Mouse (Mus musculus): ENCODE measurements around the gene Tex26.
A peak's percentile ranks its signal among the peaks of the same experiment; 100 is the strongest.

Tex26 gene

DNA sequence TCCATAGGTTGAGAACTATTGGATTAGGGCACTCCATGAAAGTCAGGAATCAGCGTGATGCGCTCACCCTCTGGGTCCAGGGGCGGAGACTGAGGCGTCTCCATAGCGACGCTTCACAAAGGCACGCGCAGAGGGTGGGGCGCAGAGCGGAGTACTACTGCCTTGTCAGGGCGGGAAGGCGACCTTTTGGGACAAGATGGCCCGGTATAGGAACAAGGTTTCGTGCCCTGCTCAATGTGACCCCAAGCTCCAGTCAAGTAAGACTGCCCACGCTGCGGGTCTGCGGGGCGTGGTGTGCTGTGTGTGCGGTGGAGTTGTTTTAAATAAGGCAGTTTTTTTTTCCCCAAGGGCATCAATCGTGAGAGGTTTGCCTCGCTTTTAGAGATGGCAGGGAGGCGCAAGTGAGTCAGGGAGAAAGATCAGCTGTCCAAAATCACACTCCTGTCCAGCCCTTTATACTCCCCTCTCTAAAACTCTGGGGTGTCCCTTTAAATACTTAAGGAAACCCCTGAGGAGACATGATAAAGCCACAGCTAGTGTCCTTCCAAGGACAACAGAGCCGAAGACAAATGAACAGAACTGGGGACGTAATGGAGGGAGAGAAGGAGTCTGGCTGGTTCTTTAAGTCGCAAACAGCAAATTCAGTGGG is at the start of gene Tex26:
TSS of gene Tex26 (plus strand) at position 130 of the 649 bp plus-strand sequence.
- peak; percentile 78 to 84 for DNase-seq

GRCm38 (mm10) chr5:149391574-149392375 is 47.7 kb upstream of the Tex26 start:
- peak in 1 of 2 experiments; percentile 6 for DNase-seq

GRCm38 (mm10) chr5:149392420-149392988 is 47.0 kb upstream of the Tex26 start:
- DNase-seq, result no peak

DNA sequence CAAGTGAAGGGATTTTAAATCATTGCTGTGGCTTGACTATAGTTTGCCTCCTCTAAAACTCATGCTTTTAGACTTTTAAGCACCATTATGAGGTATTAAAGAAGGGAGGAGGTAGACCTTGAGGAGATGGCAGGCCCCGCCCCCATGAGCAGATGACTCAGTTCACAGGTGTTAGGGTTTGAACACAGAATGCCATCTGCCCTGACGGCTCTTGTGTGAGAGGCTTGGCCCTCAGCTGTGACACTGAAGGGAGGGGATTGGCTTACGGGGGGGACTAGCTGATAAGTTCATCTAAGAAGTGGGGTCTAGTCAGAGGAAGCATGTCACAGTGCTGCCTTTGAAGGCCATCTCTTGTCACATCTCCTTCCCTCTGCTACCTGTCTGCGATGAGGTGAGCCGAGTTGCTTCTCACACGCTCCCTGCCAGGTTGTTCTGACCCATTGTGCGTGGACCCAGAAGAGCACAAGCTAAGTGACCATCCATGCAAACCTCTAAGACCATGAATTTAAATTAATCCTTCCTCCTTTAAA is 37.9 kb upstream of the Tex26 start:
- no peak for DNase-seq

DNA sequence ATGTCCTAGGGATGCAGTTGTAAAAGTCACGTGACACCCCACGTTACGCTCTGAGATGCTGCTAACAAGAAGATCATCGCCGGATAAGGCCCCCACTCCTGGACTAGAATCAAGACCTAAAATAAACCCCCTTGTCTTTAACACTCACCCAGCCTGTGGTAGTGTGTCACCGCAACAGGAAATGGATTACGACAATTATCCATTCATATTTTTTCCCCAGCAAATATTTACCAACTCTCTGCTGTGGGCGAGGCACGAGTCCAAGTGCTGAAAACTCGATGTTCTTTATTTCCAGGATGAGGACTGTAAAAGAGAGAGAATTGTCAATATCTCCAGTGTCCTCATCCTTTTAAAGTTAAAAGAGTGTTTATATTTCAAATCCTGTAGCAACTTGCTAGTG is 37.4 kb upstream of the Tex26 start:
- no peak for DNase-seq

DNA sequence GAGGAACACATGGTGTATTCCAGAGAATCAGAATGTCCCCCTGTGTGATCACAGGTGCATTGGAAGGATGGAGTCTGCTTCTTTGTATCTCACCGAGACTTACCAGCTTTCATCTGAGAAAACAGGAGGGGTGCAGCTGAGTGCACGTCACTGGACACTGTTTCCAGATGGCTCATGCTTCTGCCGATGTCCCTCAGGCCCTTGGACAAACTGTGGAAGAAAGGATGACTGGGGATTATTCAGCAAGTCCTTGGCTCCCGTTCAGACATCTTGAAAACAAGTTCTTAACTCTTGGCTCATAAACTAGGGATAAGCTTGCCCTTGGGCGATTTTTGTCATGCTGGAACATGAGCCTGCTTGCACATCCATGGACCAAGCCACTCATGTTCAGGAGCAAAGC is 36.1 kb upstream of the Tex26 start:
- DNase-seq, result peak in 1 of 2 experiments; percentile 26

DNA sequence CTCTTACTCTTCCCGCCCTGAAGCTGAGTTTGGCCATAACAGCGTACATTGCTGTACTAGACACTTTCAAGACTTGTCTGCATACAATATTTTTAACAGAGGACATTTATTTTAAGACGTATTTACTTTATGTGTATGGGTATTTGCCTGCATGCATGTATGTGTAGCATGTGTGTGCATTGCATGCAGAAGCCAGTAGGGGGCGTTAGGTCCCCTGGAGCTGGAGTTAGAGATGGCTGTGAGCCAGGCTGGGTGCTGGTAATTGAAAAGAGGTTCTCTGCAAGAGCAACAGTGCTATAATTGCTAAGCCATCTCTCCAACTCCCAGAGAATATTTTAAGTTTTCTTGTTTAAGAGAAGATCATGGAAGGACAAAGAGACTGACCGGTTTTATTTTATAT is 34.8 kb upstream of the Tex26 start:
- DNase-seq, result no peak

DNA sequence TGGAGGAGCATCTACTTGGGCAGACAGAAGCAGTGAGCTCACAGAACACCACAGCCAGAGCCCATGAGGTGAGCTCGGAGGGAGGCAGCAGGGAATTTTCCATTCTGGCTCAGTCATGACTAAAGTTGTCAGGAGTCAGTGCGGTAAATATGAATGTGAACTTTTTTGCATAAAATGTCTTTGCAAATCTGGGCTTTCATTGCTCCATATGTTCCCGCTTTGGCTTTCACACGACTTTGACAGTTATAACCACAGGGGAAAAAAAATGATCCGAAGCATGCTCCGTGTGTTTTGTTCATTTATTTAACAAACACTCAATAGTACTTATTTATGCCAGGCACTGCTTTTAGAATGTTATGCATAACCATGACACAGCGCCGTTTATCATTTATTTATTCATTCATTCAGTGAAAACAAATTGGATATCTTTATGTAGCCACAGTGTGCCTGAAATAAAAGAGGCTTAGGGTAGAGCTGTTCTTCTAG is 32.6 kb upstream of the Tex26 start:
- no peak for DNase-seq

DNA sequence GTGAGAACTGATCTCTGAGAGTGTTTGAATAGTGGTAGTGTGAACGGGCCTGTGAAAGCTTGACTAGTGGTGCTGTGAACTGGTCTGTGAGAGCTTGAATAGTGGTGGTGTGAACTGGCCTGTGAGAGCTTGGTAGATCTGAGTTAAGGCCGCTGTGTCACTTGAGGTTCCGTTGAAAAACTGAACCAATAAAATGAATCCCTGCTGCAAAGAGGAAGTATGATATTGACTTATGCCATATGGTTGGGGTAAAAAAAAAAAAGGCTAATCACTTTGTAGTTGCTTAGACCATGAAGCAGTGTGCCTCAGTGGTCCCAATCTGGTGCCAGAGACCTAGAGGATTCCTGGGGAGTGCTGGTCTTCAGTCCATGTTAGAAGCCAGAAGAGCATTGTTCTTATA is 30.0 kb upstream of the Tex26 start:
- DNase-seq, result no peak

GRCm38 (mm10) chr5:149411509-149412193 is 27.8 kb upstream of the Tex26 start, which contains the start of gene Medag:
TSS of gene Medag (plus strand) at chr5:149411749.
- DNase-seq, result peak; percentile 58 to 68

DNA sequence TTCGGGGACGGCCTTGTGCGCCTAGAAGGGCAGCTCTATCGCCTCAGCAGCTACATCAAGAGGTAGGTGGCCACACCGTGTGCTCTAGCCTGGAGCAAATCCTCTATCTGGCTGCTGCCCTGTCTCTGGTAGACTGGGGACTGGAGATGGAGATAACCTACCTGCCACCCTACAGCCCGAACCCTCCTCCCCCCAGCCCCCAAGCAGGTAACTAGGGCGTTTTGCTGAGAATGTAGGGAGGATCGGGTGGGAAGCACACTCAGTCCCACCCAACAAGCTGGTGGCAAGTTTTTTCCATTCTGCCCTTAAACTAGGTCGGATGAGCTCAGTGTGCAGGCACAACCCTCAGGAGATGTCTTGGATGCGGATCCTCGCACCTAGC is 27.3 kb upstream of the Tex26 start:
- no peak for DNase-seq

DNA sequence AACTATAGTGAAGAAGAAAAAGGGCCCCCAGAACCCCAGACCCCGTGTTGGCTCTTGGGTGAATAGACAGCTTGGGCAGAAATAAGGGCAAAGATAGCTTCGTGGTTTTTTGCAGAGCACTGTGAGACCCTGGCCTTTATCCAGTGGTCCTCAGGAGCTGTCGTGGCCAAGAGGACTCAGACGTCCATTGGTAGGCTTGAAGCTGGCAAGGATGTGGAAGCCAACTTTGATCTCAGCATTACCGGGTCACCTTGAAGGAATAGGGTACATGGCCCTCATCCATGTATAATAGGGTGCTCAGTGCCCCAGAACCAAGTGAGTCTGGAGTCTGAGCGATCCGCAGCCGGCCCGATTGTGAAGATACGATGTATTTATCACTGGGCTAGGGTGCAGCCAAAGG is 26.8 kb upstream of the Tex26 start:
- DNase-seq, result no peak

- no peak for DNase-seq
Observed at GRCm38 (mm10) chr5:149414369-149415167, 24.9 kb upstream of the Tex26 start.

GRCm38 (mm10) chr5:149417381-149417780 is 22.1 kb upstream of the Tex26 start:
- DNase-seq, result no peak

DNA sequence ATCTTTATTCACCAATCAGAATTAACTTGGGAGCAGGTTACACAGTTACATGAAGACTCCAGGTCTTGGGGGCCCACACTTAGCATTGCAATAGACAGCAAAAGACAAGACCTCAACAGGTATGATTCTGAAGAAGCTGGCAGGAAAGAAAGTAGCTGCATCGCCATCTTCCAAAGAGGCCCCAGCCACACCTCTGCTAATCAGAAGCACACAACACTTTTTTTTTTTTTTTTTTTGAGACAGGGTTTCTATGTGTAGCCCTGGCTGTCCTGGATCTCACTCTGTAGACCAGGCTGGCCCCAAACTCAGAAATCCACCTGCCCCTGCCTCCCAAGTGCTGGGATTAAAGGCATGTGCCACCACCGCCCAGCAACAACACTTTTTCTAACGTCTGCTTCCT is 12.9 kb upstream of the Tex26 start:
- no peak for DNase-seq

- no peak for DNase-seq
Observed at GRCm38 (mm10) chr5:149427277-149428060, 12.0 kb upstream of the Tex26 start.

- peak; percentile 38 to 46 for DNase-seq
Observed at GRCm38 (mm10) chr5:149428347-149428746, 11.1 kb upstream of the Tex26 start.

- peak; percentile 67 to 76 for DNase-seq
Observed at GRCm38 (mm10) chr5:149428810-149429255, 10.6 kb upstream of the Tex26 start.

GRCm38 (mm10) chr5:149429541-149429940 is 9.9 kb upstream of the Tex26 start:
- DNase-seq, result no peak

- no peak for DNase-seq
Observed at GRCm38 (mm10) chr5:149430943-149431342, 8.5 kb upstream of the Tex26 start.

GRCm38 (mm10) chr5:149433618-149434017 is 5.8 kb upstream of the Tex26 start:
- peak; percentile 9 to 15 for DNase-seq
